Comparison of ENCODE assay signal across 9 mouse cellular contexts in genomic region chr5:111724713-111725112, GRCm38 (mm10). TPM values are rescaled to one million over a fixed set of nuclear protein-coding genes. Genes with fewer than 3 reads are reported as not detected.
DNase-seq lines count a peak whose midpoint lies in the region; ATAC-seq lines count a peak whose summit lies in the region.
"Had no signal": no experiment of that assay in that cellular context is flagged by ENCODE, and none has a peak within 500 bp of the region (broad histone marks: within the 10 kb centered on the region; RNA-seq: fewer than 3 reads in every experiment).

No protein-coding gene starts in this region.

- WGBS in forebrain, embryonic 13.5 days, result 20% methylated on average over 10 of the region's 10 CpGs

- H3K9me3 ChIP-seq in forebrain, embryonic 13.5 days (replicated peaks), result no peaks in the 10 kb centered on the region

- no peaks in the 10 kb centered on the region for H3K27me3 ChIP-seq in forebrain, embryonic 13.5 days

- peak overlapping the region; percentile 44 for H3K4me2 ChIP-seq in forebrain, embryonic 13.5 days

- peak overlapping the region; percentile 93 for H3K27ac ChIP-seq in forebrain, embryonic 13.5 days

- DNase-seq in 3T3-L1 (ENCODE audit: low read depth, low spot score), result peak; percentile 69
- peak; percentile 54 for DNase-seq in Muller cell, postnatal 12 days (ENCODE audit: inconsistent ontology term)
- DNase-seq in left cerebral cortex, postnatal 14 days (ENCODE audit: low spot score in 2 of 2), result peak; percentile 61 to 78
- no peak for DNase-seq in urinary bladder, postnatal 4 days (ENCODE audit: low spot score in 2 of 2)
- no peak for DNase-seq in lung, postnatal 14 days
- no peak for DNase-seq in lung, postnatal 25 days (ENCODE audit: low spot score)

- ATAC-seq in forebrain, embryonic 13.5 days, result peak; percentile 92

- no peaks in the 10 kb centered on the region for H3K36me3 ChIP-seq in forebrain, embryonic 13.5 days (ENCODE audit: poor library complexity, severe bottlenecking)

- H3K4me1 ChIP-seq in forebrain, embryonic 13.5 days, result peaks cover 64% of the 10 kb centered on the region

- no peak overlapping the region for H3K4me3 ChIP-seq in forebrain, embryonic 13.5 days

- intact Hi-C loops in left cerebral cortex, postnatal 14 days (cut with DNase I), result no loop called here

- H3K9ac ChIP-seq in forebrain, embryonic 13.5 days, result peak overlapping the region; percentile 50

RNA-seq across cellular contexts. Expression of gene Gm26897, which starts 9.0 kb away (rescaled TPM):
- polyA plus RNA-seq in forebrain, embryonic 13.5 days (2015; fragmentation: Nextera tagmentation; extraction: Ambion mirVana), result not detected in 2 replicates
- not detected for total RNA-seq in left cerebral cortex, postnatal 14 days (2021)
- polyA plus RNA-seq: limb, embryonic 11.5 days; small intestine, adult 2 months had no signal

Comparison
In these comparisons a context has a peak if more than half of its experiments do, and no peak if none do; other contexts are left out.
1. DNase-seq: peak in 3T3-L1 (single experiment), Muller cell, postnatal 12 days (single experiment) and left cerebral cortex, postnatal 14 days (2 of 2); none in urinary bladder, postnatal 4 days (0 of 2), lung, postnatal 14 days (single experiment) and lung, postnatal 25 days (single experiment).